Mouse (Mus musculus) heart, embryonic 11.5 days (tissue): ENCODE measurements around the gene Swap70. TPM values are rescaled to one million over a fixed set of nuclear protein-coding genes. Genes with fewer than 3 reads are reported as not detected.
A peak's percentile ranks its signal among the peaks of the same experiment; 100 is the strongest.

Source experiments
- ATAC-seq: fragments of 200-750 bp; cut with Nextera tagmentation; replicated peaks from 2 replicates; pipeline ENCODE4 v1.8.0; 2017; ENCODE audit warnings: moderate library complexity; ENCODE audit not compliant: insufficient number of reproducible peaks, low FRiP score, low TSS enrichment
- H3K27ac ChIP-seq: fragments of 300-500 bp; sonication (generic); 2 replicates; pipeline ENCODE4 v1.5.1; 2014; ENCODE audit warnings: mild to moderate bottlenecking, low read depth, low read length
- H3K27me3 ChIP-seq: fragments of 300-500 bp; sonication (generic); 2 replicates; pipeline ENCODE4 v1.6.1; 2014; ENCODE audit warnings: mild to moderate bottlenecking, low read length, mixed read lengths; ENCODE audit not compliant: control insufficient read depth, insufficient read depth
- H3K36me3 ChIP-seq: fragments of 300-500 bp; sonication (generic); 2 replicates; pipeline ENCODE4 v1.6.1; 2014; ENCODE audit warnings: mild to moderate bottlenecking, low read length, moderate library complexity, mixed read lengths; ENCODE audit not compliant: control insufficient read depth, insufficient read depth
- H3K4me1 ChIP-seq: fragments of 300-500 bp; sonication (generic); 2 replicates; pipeline ENCODE4 v1.6.1; 2014; ENCODE audit warnings: low read length; ENCODE audit not compliant: control insufficient read depth, insufficient read depth
- H3K4me2 ChIP-seq: fragments of 300-500 bp; sonication (generic); 2 replicates; pipeline ENCODE4 v1.6.1; 2014; ENCODE audit warnings: mild to moderate bottlenecking, moderate library complexity
- H3K4me3 ChIP-seq: fragments of 300-500 bp; sonication (generic); 2 replicates; pipeline ENCODE4 v1.5.1; 2014; ENCODE audit warnings: low read depth, low read length
- H3K9ac ChIP-seq: fragments of 300-500 bp; sonication (generic); 2 replicates; pipeline ENCODE4 v1.6.1; 2014; ENCODE audit warnings: mild to moderate bottlenecking, low read depth, low read length, moderate library complexity
- H3K9me3 ChIP-seq: fragments of 300-500 bp; sonication (generic); replicated peaks from 2 replicates; pipeline ENCODE4 v1.6.1; 2016; ENCODE audit warnings: low read length; ENCODE audit not compliant: control insufficient read depth
- WGBS: fragments of 180-500 bp; shearing (Covaris S2); extraction: QIAGEN DNeasy Blood & Tissue Kit; methylation state at CpG from one replicate; pipeline ENCODE4 v1.1.7; 2014; ENCODE audit not compliant: insufficient replicate concordance; 5-methylcytosine and 5-hydroxymethylcytosine counted together
- polyA plus RNA-seq: library from polyadenylated mRNA; unstranded; fragments of >200 nt; fragmentation: Nextera tagmentation; extraction: Ambion mirVana; gene quantifications from 2 replicates; pipeline ENCODE4 v1.2.1, GENCODE M21; 2014

Swap70 gene
- 14.4 and 18.8 TPM in 2 replicates for polyA plus RNA-seq

- peak within 1 kb of the TSS; percentile 92 for H3K4me2 ChIP-seq
- ATAC-seq, result peak; percentile 100
- peaks cover 5% of the 10 kb centered on the region; the same call in 1 of the 2 replicates for H3K36me3 ChIP-seq
- H3K27ac ChIP-seq, result peak within 1 kb of the TSS; percentile 96
- H3K9ac ChIP-seq, result peak within 1 kb of the TSS; percentile 95
- no peaks in the 10 kb centered on the region for H3K27me3 ChIP-seq
- WGBS, result 1% methylated on average over 69 of the region's 73 CpGs
- H3K4me3 ChIP-seq, result peak within 1 kb of the TSS; percentile 90
- no peaks in the 10 kb centered on the region for H3K9me3 ChIP-seq
- H3K4me1 ChIP-seq, result no peaks in the 10 kb centered on the region; the same call in 1 of the 2 replicates
These were observed at the start of gene Swap70 for GRCm38 (mm10) chr7:110221586-110222481. Gene Swap70 (plus strand): TSS chr7:110221711.

GRCm38 (mm10) chr7:110179208-110179607 is 42.3 kb upstream of the Swap70 start:
- H3K27ac ChIP-seq, result no peak overlapping the region
- no peaks in the 10 kb centered on the region for H3K27me3 ChIP-seq
- H3K4me3 ChIP-seq, result no peak overlapping the region
- H3K4me2 ChIP-seq, result no peak overlapping the region
- H3K9ac ChIP-seq, result no peak overlapping the region
- H3K4me1 ChIP-seq, result no peaks in the 10 kb centered on the region
- H3K9me3 ChIP-seq, result no peaks in the 10 kb centered on the region
- ATAC-seq, result no peak
- 84% methylated on average over 7 of the region's 7 CpGs for WGBS
- no peaks in the 10 kb centered on the region for H3K36me3 ChIP-seq

- Histone ChIP-seq H3K27me3 (no peaks in the 10 kb centered on the region), H3K4me1 (no peaks in the 10 kb centered on the region), H3K4me2 (no peak overlapping the region), H3K9me3 (no peaks in the 10 kb centered on the region), H3K4me3 (no peak overlapping the region), H3K27ac (no peak overlapping the region), H3K9ac (no peak overlapping the region), H3K36me3 (no peaks in the 10 kb centered on the region)
- ATAC-seq, result no peak
These were observed 40.9 kb upstream of the Swap70 start for GRCm38 (mm10) chr7:110180613-110181012.

GRCm38 (mm10) chr7:110181446-110181845 is 40.1 kb upstream of the Swap70 start:
- no peaks in the 10 kb centered on the region for H3K4me1 ChIP-seq
- WGBS, result 62% methylated on average over 8 of the region's 8 CpGs

GRCm38 (mm10) chr7:110184608-110185007 is 36.9 kb upstream of the Swap70 start:
- WGBS, result 88% methylated on average over 3 of the region's 3 CpGs
- Histone ChIP-seq H3K27ac (no peak overlapping the region), H3K4me1 (no peaks in the 10 kb centered on the region), H3K9me3 (no peaks in the 10 kb centered on the region), H3K4me3 (no peak overlapping the region), H3K9ac (no peak overlapping the region), H3K36me3 (no peaks in the 10 kb centered on the region), H3K27me3 (no peaks in the 10 kb centered on the region), H3K4me2 (no peak overlapping the region)
- ATAC-seq, result no peak

More at GRCm38 (mm10) chr7:110181446-110181845, 40.1 kb upstream of the Swap70 start:
- Histone ChIP-seq H3K27ac (no peak overlapping the region), H3K9me3 (no peaks in the 10 kb centered on the region), H3K4me2 (no peak overlapping the region), H3K9ac (no peak overlapping the region), H3K4me3 (no peak overlapping the region), H3K36me3 (no peaks in the 10 kb centered on the region), H3K27me3 (no peaks in the 10 kb centered on the region)
- ATAC-seq, result no peak

GRCm38 (mm10) chr7:110189951-110190350 is 31.6 kb upstream of the Swap70 start:
- Histone ChIP-seq H3K9me3 (no peaks in the 10 kb centered on the region), H3K4me3 (no peak overlapping the region), H3K27me3 (no peaks in the 10 kb centered on the region), H3K36me3 (no peaks in the 10 kb centered on the region), H3K9ac (no peak overlapping the region), H3K4me1 (no peaks in the 10 kb centered on the region), H3K27ac (no peak overlapping the region), H3K4me2 (no peak overlapping the region)
- 54% methylated on average over 7 of the region's 7 CpGs for WGBS
- ATAC-seq, result no peak

GRCm38 (mm10) chr7:110193186-110193585 is 28.3 kb upstream of the Swap70 start:
- no peaks in the 10 kb centered on the region for H3K36me3 ChIP-seq
- WGBS, result 85% methylated on average over 3 of the region's 3 CpGs
- H3K4me3 ChIP-seq, result no peak overlapping the region
- no peaks in the 10 kb centered on the region for H3K9me3 ChIP-seq
- H3K27ac ChIP-seq, result no peak overlapping the region
- H3K4me2 ChIP-seq, result no peak overlapping the region
- H3K27me3 ChIP-seq, result no peaks in the 10 kb centered on the region
- ATAC-seq, result no peak
- H3K9ac ChIP-seq, result no peak overlapping the region
- no peaks in the 10 kb centered on the region for H3K4me1 ChIP-seq

GRCm38 (mm10) chr7:110197176-110197575 is 24.3 kb upstream of the Swap70 start:
- Histone ChIP-seq H3K27ac (no peak overlapping the region), H3K9me3 (no peaks in the 10 kb centered on the region), H3K4me3 (no peak overlapping the region), H3K9ac (no peak overlapping the region), H3K27me3 (no peaks in the 10 kb centered on the region), H3K4me2 (no peak overlapping the region), H3K36me3 (no peaks in the 10 kb centered on the region), H3K4me1 (no peaks in the 10 kb centered on the region)
- WGBS, result 69% methylated on average over 7 of the region's 7 CpGs
- ATAC-seq, result no peak

- no peaks in the 10 kb centered on the region for H3K4me1 ChIP-seq
- H3K9me3 ChIP-seq, result no peaks in the 10 kb centered on the region
- no peaks in the 10 kb centered on the region for H3K36me3 ChIP-seq
- no peaks in the 10 kb centered on the region for H3K27me3 ChIP-seq
- 91% methylated on average over 6 of the region's 6 CpGs for WGBS
- ATAC-seq, result no peak
- H3K4me3 ChIP-seq, result no peak overlapping the region
- no peak overlapping the region for H3K4me2 ChIP-seq
- H3K9ac ChIP-seq, result no peak overlapping the region
- no peak overlapping the region for H3K27ac ChIP-seq
These were observed 19.6 kb upstream of the Swap70 start for GRCm38 (mm10) chr7:110201933-110202332.
